Mouse (Mus musculus) layer of hippocampus, postnatal 10 days (tissue): ENCODE data around the gene Clic1. TPM values are rescaled to one million over a fixed set of nuclear protein-coding genes. Genes with fewer than 3 reads are reported as not detected.
"Not testable (repeated sequence)": the region's sequence is repeated elsewhere in the genome, so short reads cannot be mapped to it uniquely, and the experiment has no call there.

ENCODE experiments used
- DNase-seq, 2 experiments: peaks; one replicate each; pipeline ENCODE4 v3.0.0; 2021; ENCODE audit warnings: low spot score in 2 of 2
- long read RNA-seq: library from polyadenylated mRNA; stranded (forward); transcript quantifications from one replicate; pipeline ENCODE4 v2.0.0, GENCODE M21; 2023
- total RNA-seq, 2 experiments: library from RNA; stranded (reverse); gene quantifications; 2 replicates each; pipeline ENCODE4 v1.2.3; 2021

The Clic1 gene
- total RNA-seq = 10 to 100 TPM; 19.3 to 19.6 TPM
- long read RNA-seq, transcript Clic1-201 (6 exons, 1,466 nt) = major isoform, 23 of 26 reads
- long read RNA-seq, partial matches to known transcripts = 1 of 26 reads
- long read RNA-seq, other reads (novel, unspliced or antisense) = 2 of 26 reads

GRCm38 (mm10) chr17:35049561-35050016 lies at the start of gene Clic1:
TSS of gene Clic1 (plus strand) at chr17:35049966.
- peak in 1 of 2 experiments; percentile 33 for DNase-seq

GRCm38 (mm10) chr17:35000717-35001451 lies 48.9 kb upstream of the Clic1 start, which contains the start of gene Vars:
TSS of gene Vars (plus strand) at chr17:35000987.
- peak; percentile 82 to 87 for DNase-seq

GRCm38 (mm10) chr17:35001452-35002152 lies 48.2 kb upstream of the Clic1 start:
- no peak for DNase-seq

- no peak for DNase-seq
These were observed 47.5 kb upstream of the Clic1 start for GRCm38 (mm10) chr17:35002153-35002865.

- no peak for DNase-seq
These were observed 46.5 kb upstream of the Clic1 start for GRCm38 (mm10) chr17:35003022-35003838.

GRCm38 (mm10) chr17:35004075-35004717 lies 45.6 kb upstream of the Clic1 start:
- DNase-seq = no peak

- no peak for DNase-seq
These were observed 44.6 kb upstream of the Clic1 start for GRCm38 (mm10) chr17:35005158-35005557.

- DNase-seq = not testable (repeated sequence)
These were observed 43.9 kb upstream of the Clic1 start for GRCm38 (mm10) chr17:35005902-35006301.

- DNase-seq = no peak
These were observed 42.3 kb upstream of the Clic1 start for GRCm38 (mm10) chr17:35007387-35007991.

- no peak for DNase-seq
These were observed 40.2 kb upstream of the Clic1 start for GRCm38 (mm10) chr17:35009586-35009985.

GRCm38 (mm10) chr17:35011440-35011839 lies 38.3 kb upstream of the Clic1 start:
- DNase-seq = no peak

- no peak for DNase-seq
These were observed 37.3 kb upstream of the Clic1 start for GRCm38 (mm10) chr17:35012430-35012829.

- no peak for DNase-seq
These were observed 36.5 kb upstream of the Clic1 start for GRCm38 (mm10) chr17:35013221-35013620.

GRCm38 (mm10) chr17:35015296-35015695 lies 34.5 kb upstream of the Clic1 start:
- no peak for DNase-seq

- DNase-seq = peak; percentile 47 to 54
These were observed 33.4 kb upstream of the Clic1 start, which contains the start of gene Vwa7 for GRCm38 (mm10) chr17:35016376-35016775. TSS of gene Vwa7 (plus strand) at chr17:35016579.

- DNase-seq = no peak
These were observed 32.7 kb upstream of the Clic1 start for GRCm38 (mm10) chr17:35016791-35017705.

- no peak for DNase-seq
These were observed 32.1 kb upstream of the Clic1 start for GRCm38 (mm10) chr17:35017706-35018030.

- no peak for DNase-seq
These were observed 31.6 kb upstream of the Clic1 start for GRCm38 (mm10) chr17:35018171-35018570.

- DNase-seq = no peak
These were observed 29.9 kb upstream of the Clic1 start for GRCm38 (mm10) chr17:35019894-35020293.
